Mouse (Mus musculus) ES-E14 (cell line): ENCODE data around the gene Adra1d. TPM values are rescaled to one million over a fixed set of nuclear protein-coding genes. Genes with fewer than 3 reads are reported as not detected.
A peak's percentile ranks its signal among the peaks of the same experiment; 100 is the strongest.

Experiments
- DNase-seq: peaks from one replicate; pipeline ENCODE4 v3.0.0-alpha.2; 2013; ENCODE audit warnings: low read depth, low spot score
- H3K27ac ChIP-seq: 2 replicates; pipeline ENCODE4 v1.5.1; 2012; ENCODE audit warnings: low read depth, mild to moderate bottlenecking, low read length, moderate library complexity, mixed read lengths; ENCODE audit not compliant: poor library complexity, insufficient read depth, severe bottlenecking
- H3K36me3 ChIP-seq: 2 replicates; pipeline ENCODE4 v1.6.1; 2012; ENCODE audit warnings: mild to moderate bottlenecking, low read length, moderate library complexity, mixed read lengths; ENCODE audit not compliant: control insufficient read depth, poor library complexity, insufficient read depth, severe bottlenecking
- H3K4me1 ChIP-seq, 2 experiments: fragments of 150-350 bp in 1 of 2; sonication (generic) in 1 of 2; 2 replicates each; pipeline ENCODE4 v1.6.1; 2012; ENCODE audit warnings: low read length in 2 of 2, mild to moderate bottlenecking in 1 of 2, mixed read lengths in 1 of 2; ENCODE audit not compliant: control insufficient read depth in 2 of 2, insufficient read depth in 2 of 2, poor library complexity in 1 of 2
- H3K4me3 ChIP-seq, 2 experiments: fragments of 150-350 bp in 1 of 2; sonication (generic) in 1 of 2; 2 replicates each; pipeline ENCODE4 v1.5.1; 2012; ENCODE audit warnings: low read length in 2 of 2, low read depth in 1 of 2, mild to moderate bottlenecking in 1 of 2, mixed read lengths in 1 of 2; ENCODE audit not compliant: insufficient read depth in 1 of 2, poor library complexity in 1 of 2, severe bottlenecking in 1 of 2
- H3K9ac ChIP-seq: 2 replicates; pipeline ENCODE4 v1.6.1; 2012; ENCODE audit warnings: low read depth, mild to moderate bottlenecking, low read length, mixed read lengths; ENCODE audit not compliant: poor library complexity, insufficient read depth, severe bottlenecking
- H3K9me3 ChIP-seq: fragments of 150-350 bp; sonication (generic); 2 replicates; pipeline ENCODE4 v1.6.1; 2012; ENCODE audit warnings: low read depth, mild to moderate bottlenecking, low read length; ENCODE audit not compliant: control insufficient read depth, insufficient read depth
- CHD2 ChIP-seq: IDR thresholded peaks from 2 replicates; pipeline ENCODE4 v1.6.1; 2014; ENCODE audit warnings: mild to moderate bottlenecking, low read depth, low read length, inconsistent platforms
- HCFC1 ChIP-seq: IDR thresholded peaks from 2 replicates; pipeline ENCODE4 v1.6.1; 2012; ENCODE audit warnings: low read length, inconsistent platforms, borderline replicate concordance; ENCODE audit not compliant: insufficient read depth
- MAFK ChIP-seq: IDR thresholded peaks from 2 replicates; pipeline ENCODE4 v1.6.1; 2014; ENCODE audit warnings: mild to moderate bottlenecking, low read depth, low read length, inconsistent platforms; ENCODE audit not compliant: insufficient read depth
- ZC3H11A ChIP-seq: IDR thresholded peaks from 2 replicates; pipeline ENCODE4 v1.6.1; 2012; ENCODE audit warnings: low read depth, mild to moderate bottlenecking, inconsistent platforms, low read length, borderline replicate concordance
- ZNF384 ChIP-seq: IDR thresholded peaks from 2 replicates; pipeline ENCODE4 v1.6.1; 2012; ENCODE audit warnings: low read depth, low read length, inconsistent platforms
- in situ Hi-C, 2 experiments: fragments of 600-800 bp; cut with MboI; formaldehyde crosslinking; loops; one replicate each; pipeline ENCODE4 v1.15.1; 2025; ENCODE audit warnings: low sequenced_read_pairs in 2 of 2, inconsistent platforms in 1 of 2; ENCODE audit not compliant: unreplicated experiment in 2 of 2
- total RNA-seq: library from RNA; depleted of rRNA; stranded (reverse); fragments of 300-350 nt; gene quantifications from 2 replicates; pipeline ENCODE4 v1.2.3, GENCODE M21; 2012

Gene Adra1d
- total RNA-seq, 1 experiment = 0.85 TPM

DNA sequence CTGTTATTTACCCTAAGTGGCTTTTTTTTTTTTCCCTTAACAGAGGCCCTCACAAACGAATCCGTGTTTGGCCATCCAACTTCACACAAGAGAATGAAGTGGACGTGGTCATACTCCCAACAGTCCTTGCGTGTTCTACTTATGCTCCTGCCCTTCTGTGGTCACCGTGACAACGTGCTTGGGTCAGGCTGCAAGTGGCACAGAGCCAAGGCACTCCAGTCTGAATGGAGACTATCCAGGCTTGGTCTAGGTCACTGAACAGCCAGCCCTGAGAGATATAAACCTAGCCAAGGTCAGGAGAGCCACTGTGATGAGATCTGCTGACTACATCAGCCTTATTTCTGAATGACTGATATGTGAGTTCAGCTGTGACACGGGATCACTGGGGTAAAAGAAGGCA is 23.7 kb downstream of the Adra1d start:
- TF ChIP-seq ZC3H11A = no peak
- no peak for TF ChIP-seq MAFK
- no peak for TF ChIP-seq HCFC1
- TF ChIP-seq CHD2 = no peak
- TF ChIP-seq ZNF384 = no peak
- Histone ChIP-seq H3K9me3 (no peaks in the 10 kb centered on the region), H3K4me3 (no peak overlapping the region), H3K27ac (no peak overlapping the region), H3K4me1 (peaks cover 0 to 2% of the 10 kb centered on the region in 2 experiments; a peak in 1 of 4 replicates), H3K36me3 (no peaks in the 10 kb centered on the region), H3K9ac (no peak overlapping the region)
- no peak for DNase-seq
- in situ Hi-C loops = no loop called here

DNA sequence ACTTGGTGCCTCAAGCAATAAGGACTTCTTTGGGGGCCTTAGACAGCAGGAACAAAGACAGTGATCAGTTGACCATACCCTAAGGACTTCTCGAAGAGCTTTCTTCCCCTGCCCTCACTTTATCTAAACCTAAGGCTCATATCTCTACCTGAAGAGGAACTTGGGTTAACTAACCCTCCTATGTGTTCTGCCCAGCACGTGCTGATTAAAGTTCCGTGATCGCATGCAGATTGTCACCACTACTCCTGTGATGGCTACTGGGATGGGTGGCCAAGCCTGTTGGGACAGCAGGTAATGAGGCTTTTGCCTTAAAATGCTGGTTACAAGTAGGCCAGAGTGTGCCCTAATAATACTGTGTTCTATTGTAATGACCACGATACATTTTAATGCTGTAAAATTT is 26.9 kb downstream of the Adra1d start:
- no peak overlapping the region for H3K27ac ChIP-seq
- in situ Hi-C loops = no loop called here

DNA sequence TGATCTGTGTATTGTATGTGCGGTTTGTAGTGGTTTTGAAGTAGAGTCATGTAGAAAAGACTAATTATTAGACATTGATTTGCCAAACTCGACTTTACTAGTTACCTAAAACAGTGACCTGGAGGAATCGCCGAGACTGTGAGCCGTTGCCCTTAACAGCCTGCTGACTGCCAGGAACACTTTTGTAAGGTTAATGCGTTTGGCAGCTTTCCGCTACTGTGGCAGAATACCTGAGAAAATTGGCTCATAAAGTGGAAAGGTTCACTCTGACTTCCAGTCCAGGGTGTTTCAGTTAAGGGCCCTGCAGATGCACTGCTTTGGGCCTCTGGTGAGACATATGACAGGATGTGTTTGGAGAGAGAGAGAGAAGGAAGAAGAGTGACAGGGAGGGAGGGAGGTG is 30.8 kb downstream of the Adra1d start:
- in situ Hi-C loops = no loop called here
- H3K9me3 ChIP-seq = no peaks in the 10 kb centered on the region
- H3K36me3 ChIP-seq = no peaks in the 10 kb centered on the region
- H3K4me3 ChIP-seq = no peak overlapping the region
- no peaks in the 10 kb centered on the region for H3K4me1 ChIP-seq
- no peak overlapping the region for H3K27ac ChIP-seq
- TF ChIP-seq MAFK (no peak), ZC3H11A (no peak), HCFC1 (no peak), CHD2 (no peak), ZNF384 (no peak)
- H3K9ac ChIP-seq = no peak overlapping the region
- no peak for DNase-seq

More for the DNA sequence above, 26.9 kb downstream of the Adra1d start:
- TF ChIP-seq HCFC1 (no peak), CHD2 (no peak), ZC3H11A (no peak), ZNF384 (no peak), MAFK (no peak)
- Histone ChIP-seq H3K36me3 (no peaks in the 10 kb centered on the region), H3K4me1 (no peaks in the 10 kb centered on the region), H3K4me3 (no peak overlapping the region), H3K9me3 (no peaks in the 10 kb centered on the region), H3K9ac (no peak overlapping the region)
- DNase-seq = no peak

DNA sequence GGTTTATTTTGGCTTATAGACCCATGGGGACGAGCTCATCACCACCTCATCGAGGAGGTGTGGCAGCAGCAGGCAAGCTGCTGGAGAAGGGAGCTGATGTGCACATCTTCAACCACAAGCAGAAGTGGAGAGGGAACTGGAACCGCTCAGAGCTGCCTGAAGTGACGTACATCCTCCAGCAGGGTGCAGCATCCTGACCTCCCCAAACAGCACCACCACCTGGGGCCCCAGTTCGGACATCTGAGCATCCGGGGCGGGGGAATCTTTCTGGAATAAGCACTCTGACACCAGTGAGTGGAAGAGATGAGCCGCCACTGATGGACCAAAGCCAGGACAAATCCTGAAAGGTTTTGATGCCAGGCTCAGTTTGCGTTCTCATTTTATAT is 31.5 kb downstream of the Adra1d start:
- peak; percentile 68 for DNase-seq
- H3K27ac ChIP-seq = no peak overlapping the region
- in situ Hi-C loops = no loop called here

DNA sequence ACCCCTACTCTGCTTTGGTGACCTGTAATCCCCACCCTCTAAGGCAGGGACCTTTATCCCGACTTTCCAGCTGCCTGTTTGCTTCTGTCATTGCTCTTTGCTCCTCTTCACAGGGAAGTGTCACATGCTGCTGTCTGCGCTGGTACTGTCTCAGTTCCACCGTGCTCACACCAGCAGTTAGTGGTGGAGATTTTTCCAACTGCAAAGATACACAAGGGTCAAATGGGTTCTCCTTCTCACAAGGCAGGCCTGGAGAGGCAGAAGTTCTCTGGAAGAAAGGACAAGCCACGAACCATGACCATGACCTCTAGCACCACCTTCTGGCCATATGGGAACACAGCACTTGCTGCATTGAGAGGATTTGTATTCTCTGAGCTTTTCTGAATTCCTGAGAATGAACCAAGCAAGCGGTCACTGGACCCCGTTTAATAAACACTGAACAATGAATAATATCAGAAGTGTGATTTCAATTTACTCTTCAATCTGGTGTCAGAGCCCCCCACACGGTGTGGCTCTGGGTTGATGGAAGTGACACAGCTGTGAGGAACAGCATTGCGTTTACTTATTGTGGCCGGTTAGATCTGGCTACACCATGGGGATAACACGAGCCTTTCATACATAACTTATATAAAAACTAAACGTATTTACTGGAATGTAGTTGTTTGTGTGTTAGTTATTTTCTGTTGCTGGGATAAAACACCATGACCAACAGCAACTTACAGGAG is 32.0 kb downstream of the Adra1d start:
- Histone ChIP-seq H3K27ac (no peak overlapping the region), H3K9ac (no peak overlapping the region), H3K36me3 (no peaks in the 10 kb centered on the region), H3K4me1 (no peaks in the 10 kb centered on the region), H3K4me3 (no peak overlapping the region), H3K9me3 (no peaks in the 10 kb centered on the region)
- in situ Hi-C loops = no loop called here
- DNase-seq = peak; percentile 64
- no peak for TF ChIP-seq HCFC1
- TF ChIP-seq ZC3H11A = no peak
- no peak for TF ChIP-seq ZNF384
- no peak for TF ChIP-seq CHD2
- TF ChIP-seq MAFK = no peak

More for the DNA sequence above, 31.5 kb downstream of the Adra1d start:
- no peak overlapping the region for H3K9ac ChIP-seq
- H3K36me3 ChIP-seq = no peaks in the 10 kb centered on the region
- H3K4me3 ChIP-seq = no peak overlapping the region
- no peaks in the 10 kb centered on the region for H3K4me1 ChIP-seq
- TF ChIP-seq ZC3H11A = peak; percentile 23; the same call in 1 of the 2 replicates
- TF ChIP-seq HCFC1 = no peak
- H3K9me3 ChIP-seq = no peaks in the 10 kb centered on the region
